Mouse (Mus musculus): ENCODE data around the gene Ddx49. TPM values are rescaled to one million over a fixed set of nuclear protein-coding genes. Genes with fewer than 3 reads are reported as not detected.
A peak's percentile ranks its signal among the peaks of the same experiment; 100 is the strongest.

The Ddx49 gene
- total RNA-seq (2021), result 10 to 100 TPM; 65.7 to 69.9 TPM

- intact Hi-C loops (cut with DNase I), result no loop called here
- DNase-seq, result peak; percentile 92
Observed at GRCm38 (mm10) chr8:70302358-70302890, at the start of gene Ddx49, which contains the start of gene Cope. Gene Ddx49 (minus strand): TSS chr8:70302489. Gene Cope (plus strand): TSS chr8:70302518.

GRCm38 (mm10) chr8:70352000-70352384 is 49.7 kb upstream of the Ddx49 start:
- intact Hi-C loops (cut with DNase I), result no loop called here
- no peak for DNase-seq

- intact Hi-C loops (cut with DNase I), result no loop called here
- no peak for DNase-seq
Observed at GRCm38 (mm10) chr8:70351035-70351999, 49.0 kb upstream of the Ddx49 start.

GRCm38 (mm10) chr8:70347860-70348420 is 45.7 kb upstream of the Ddx49 start:
- intact Hi-C loops (cut with DNase I), result no loop called here
- no peak for DNase-seq

GRCm38 (mm10) chr8:70347443-70347842 is 45.2 kb upstream of the Ddx49 start:
- intact Hi-C loops (cut with DNase I), result no loop called here

GRCm38 (mm10) chr8:70344279-70344678 is 42.0 kb upstream of the Ddx49 start:
- intact Hi-C loops (cut with DNase I), result no loop called here
- no peak for DNase-seq

More at GRCm38 (mm10) chr8:70347443-70347842, 45.2 kb upstream of the Ddx49 start:
- no peak for DNase-seq

- intact Hi-C loops (cut with DNase I), result no loop called here
- peak; percentile 67 for DNase-seq
Observed at GRCm38 (mm10) chr8:70343696-70344095, 41.4 kb upstream of the Ddx49 start.

- DNase-seq, result no peak
- intact Hi-C loops (cut with DNase I), result no loop called here
Observed at GRCm38 (mm10) chr8:70343076-70343475, 40.8 kb upstream of the Ddx49 start.

GRCm38 (mm10) chr8:70342007-70342406 is 39.7 kb upstream of the Ddx49 start:
- DNase-seq, result no peak
- intact Hi-C loops (cut with DNase I), result no loop called here

GRCm38 (mm10) chr8:70340659-70341058 is 38.4 kb upstream of the Ddx49 start:
- DNase-seq, result no peak
- intact Hi-C loops (cut with DNase I), result no loop called here

GRCm38 (mm10) chr8:70338931-70339330 is 36.6 kb upstream of the Ddx49 start:
- no peak for DNase-seq
- intact Hi-C loops (cut with DNase I), result no loop called here

GRCm38 (mm10) chr8:70332878-70333202 is 30.6 kb upstream of the Ddx49 start:
- no peak for DNase-seq
- intact Hi-C loops (cut with DNase I), result loop anchor here (5.0 kb wide), 1 partner anchor 169 kb away; no protein-coding TSS in a partner anchor

GRCm38 (mm10) chr8:70332070-70332877 is 30.0 kb upstream of the Ddx49 start:
- peak; percentile 85 for DNase-seq
- intact Hi-C loops (cut with DNase I), result loop anchor here (5.0 kb wide), 1 partner anchor 170 kb away; no protein-coding TSS in a partner anchor

- intact Hi-C loops (cut with DNase I), result loop anchor here (5.0 kb wide), 1 partner anchor 171 kb away; no protein-coding TSS in a partner anchor
- DNase-seq, result no peak
Observed at GRCm38 (mm10) chr8:70331526-70331925, 29.2 kb upstream of the Ddx49 start.

GRCm38 (mm10) chr8:70330741-70331364 is 28.6 kb upstream of the Ddx49 start:
- DNase-seq, result peak; percentile 71
- intact Hi-C loops (cut with DNase I), result loop anchor here (5.0 kb wide), 1 partner anchor 171 kb away; no protein-coding TSS in a partner anchor

GRCm38 (mm10) chr8:70329835-70330740 is 27.8 kb upstream of the Ddx49 start:
- intact Hi-C loops (cut with DNase I), result loop anchor here (5.0 kb wide), 1 partner anchor 172 kb away; no protein-coding TSS in a partner anchor
- no peak for DNase-seq

- no peak for DNase-seq
- intact Hi-C loops (cut with DNase I), result no loop called here
Observed at GRCm38 (mm10) chr8:70329124-70329834, 27.0 kb upstream of the Ddx49 start, which contains the start of gene Gdf1. Gene Gdf1 (plus strand): TSS chr8:70329817.

GRCm38 (mm10) chr8:70327512-70327911 is 25.2 kb upstream of the Ddx49 start:
- intact Hi-C loops (cut with DNase I), result no loop called here
- no peak for DNase-seq
